Mouse (Mus musculus): ENCODE data around the gene Mgarp. TPM values are rescaled to one million over a fixed set of nuclear protein-coding genes. Genes with fewer than 3 reads are reported as not detected.

The Mgarp gene
- polyA plus RNA-seq, 1 experiment: 2.9 TPM

GRCm38 (mm10) chr3:51340552-51341267, 55.8 kb downstream of the Mgarp start, which contains the start of gene Elf2:
Gene Elf2 (minus strand): TSS chr3:51340663.
- DNase-seq (ENCODE audit: low read depth): no peak

DNA sequence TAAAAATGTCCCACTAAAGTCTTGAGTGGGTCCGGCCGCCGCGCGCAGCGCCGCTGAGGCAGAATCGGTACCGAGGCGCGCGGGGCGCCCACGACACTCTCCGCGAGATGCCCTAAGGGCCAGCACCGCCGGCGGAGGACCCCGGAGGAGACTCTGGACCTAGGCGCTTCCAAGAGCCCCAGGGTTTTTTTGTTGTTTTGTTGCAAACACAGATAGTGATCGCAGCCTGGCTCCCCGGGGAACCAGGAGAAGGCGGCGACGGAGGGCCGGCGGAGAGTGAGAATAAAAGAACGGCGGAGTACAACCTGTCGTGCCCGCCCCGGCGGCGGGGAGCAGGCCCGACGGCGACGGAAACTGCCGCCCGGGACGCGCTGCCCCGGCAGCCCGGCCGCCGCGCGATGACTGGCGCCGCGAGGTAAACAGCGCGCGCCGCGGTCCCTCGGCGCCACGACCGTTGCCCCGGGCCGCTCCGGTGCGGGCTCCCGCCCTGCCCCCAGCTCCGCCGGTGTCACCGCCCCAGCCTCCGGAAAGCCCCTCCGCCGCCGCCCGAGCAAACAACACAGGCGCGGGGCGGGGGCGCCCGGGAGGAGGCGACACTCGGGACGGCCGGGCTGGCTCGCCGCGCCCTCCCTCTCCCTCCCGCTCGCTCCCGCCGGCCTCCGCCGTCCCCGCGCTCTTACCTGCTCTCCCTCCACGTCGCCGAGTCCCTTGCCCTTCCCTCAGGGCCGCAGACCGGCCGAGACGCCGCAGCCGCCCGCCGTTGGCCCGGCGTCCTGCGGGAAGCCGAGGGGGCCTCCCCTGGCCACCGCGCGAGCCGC, 56.6 kb downstream of the Mgarp start:
- no peak for DNase-seq (ENCODE audit: low read depth)

- no peak for DNase-seq (ENCODE audit: low read depth)
Observed at GRCm38 (mm10) chr3:51339378-51339733, 57.2 kb downstream of the Mgarp start.

Other genes with a start within 250 kb of the Mgarp start
- gene Noct, start 172.3 kb downstream of the Mgarp start, polyA plus RNA-seq (2012; rRNA removed): 14.4 and 18.1 TPM in 2 replicates
- gene Elf2, start 56.1 kb downstream of the Mgarp start, polyA plus RNA-seq (2012; rRNA removed): 32.7 and 36.7 TPM in 2 replicates
- gene Ndufc1, start 12.2 kb upstream of the Mgarp start, polyA plus RNA-seq (2012; rRNA removed): 75.2 and 75.9 TPM in 2 replicates
- 4.1 and 4.5 TPM in 2 replicates for gene Naa15, start 18.4 kb upstream of the Mgarp start, polyA plus RNA-seq (2012; rRNA removed)
- 8.8 and 11.8 TPM in 2 replicates for gene Rab33b, start 87.2 kb upstream of the Mgarp start, polyA plus RNA-seq (2012; rRNA removed)
- 19.1 and 25.7 TPM in 2 replicates for gene Setd7, start 164.1 kb upstream of the Mgarp start, polyA plus RNA-seq (2012; rRNA removed)